Mouse (Mus musculus) hindbrain, postnatal 0 days (tissue): ENCODE measurements at regions not wholly inside any gene's neighbourhood (a gene's known extent, or its start where the extent isn't known, plus 50 kb on each side); places are given as distances from the start of the nearest gene placed in this dataset.

Experiments used
- ATAC-seq: fragments of 200-750 bp; cut with Nextera tagmentation; 2 replicates; pipeline ENCODE4 v1.8.0; 2017; ENCODE audit warnings: mild to moderate bottlenecking, moderate TSS enrichment, moderate library complexity
- DNase-seq: peaks from one replicate; pipeline ENCODE4 v3.0.0-alpha.2; 2015; ENCODE audit warnings: low spot score
- H3K27ac ChIP-seq: fragments of 300-500 bp; sonication (generic); 2 replicates; pipeline ENCODE4 v1.5.1; 2014; ENCODE audit warnings: mild to moderate bottlenecking
- H3K27me3 ChIP-seq: fragments of 300-500 bp; sonication (generic); 2 replicates; pipeline ENCODE4 v1.6.1; 2014; ENCODE audit warnings: low read length, mixed read lengths; ENCODE audit not compliant: insufficient read depth
- H3K36me3 ChIP-seq: fragments of 300-500 bp; sonication (generic); 2 replicates; pipeline ENCODE4 v1.6.1; 2014; ENCODE audit warnings: low read length, mixed read lengths; ENCODE audit not compliant: insufficient read depth
- H3K4me1 ChIP-seq: fragments of 300-500 bp; sonication (generic); 2 replicates; pipeline ENCODE4 v1.6.1; 2014; ENCODE audit warnings: antibody characterized with exemption, low read length, mixed read lengths; ENCODE audit not compliant: insufficient read depth
- H3K4me2 ChIP-seq: fragments of 300-500 bp; sonication (generic); 2 replicates; pipeline ENCODE4 v1.6.1; 2014; ENCODE audit warnings: low read depth, mild to moderate bottlenecking, low read length, moderate library complexity, mixed read lengths
- H3K4me3 ChIP-seq: fragments of 300-500 bp; sonication (generic); 2 replicates; pipeline ENCODE4 v1.5.1; 2014; ENCODE audit warnings: low read length
- H3K9ac ChIP-seq: fragments of 300-500 bp; sonication (generic); replicated peaks from 2 replicates; pipeline ENCODE4 v1.6.1; 2014; ENCODE audit warnings: mild to moderate bottlenecking, low read length, moderate library complexity, mixed read lengths
- H3K9me3 ChIP-seq: fragments of 300-500 bp; sonication (generic); 2 replicates; pipeline ENCODE4 v1.6.1; 2016; ENCODE audit warnings: low read length, mixed read lengths
- CTCF ChIP-seq: IDR thresholded peaks from 2 replicates; pipeline ENCODE4 v1.5.1; 2016; ENCODE audit warnings: antibody characterized with exemption, control low read depth, low read depth
- WGBS: fragments of 180-500 bp; shearing (Covaris S2); extraction: QIAGEN DNeasy Blood & Tissue Kit; methylation state at CpG from one replicate; pipeline ENCODE4 v1.1.7; 2014; 5-methylcytosine and 5-hydroxymethylcytosine counted together

DNA sequence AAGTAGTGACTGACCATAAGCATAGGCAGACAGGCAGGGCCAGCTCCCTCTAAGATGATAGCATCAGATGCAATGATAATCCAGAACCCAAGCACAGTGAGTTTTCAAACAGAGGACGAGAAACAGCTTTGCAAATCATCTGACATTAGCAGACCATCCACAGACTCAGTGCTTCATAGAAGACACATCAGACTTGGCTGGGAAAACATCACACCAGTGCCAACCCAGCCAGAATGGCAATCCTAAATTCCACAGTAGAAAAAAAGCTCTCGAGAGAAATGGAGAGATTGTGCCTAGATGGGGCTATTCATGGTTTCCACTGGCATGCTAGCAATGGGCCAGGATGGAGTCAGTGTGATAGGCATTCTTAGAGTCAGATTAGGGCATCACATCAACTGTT, 319.1 kb downstream of the 9330182O14Rik start:
- no peak for TF ChIP-seq CTCF
- Histone ChIP-seq H3K9me3 (no peaks in the 10 kb centered on the region), H3K4me3 (no peak overlapping the region), H3K36me3 (no peaks in the 10 kb centered on the region), H3K27ac (no peak overlapping the region), H3K27me3 (no peaks in the 10 kb centered on the region), H3K9ac (no peak overlapping the region), H3K4me1 (no peaks in the 10 kb centered on the region), H3K4me2 (no peak overlapping the region)
- ATAC-seq (no peak), DNase-seq (no peak)
- WGBS = 77% methylated on average over 2 of the region's 2 CpGs

- H3K4me1 ChIP-seq = no peaks in the 10 kb centered on the region
- DNase-seq (peak; percentile 67), ATAC-seq (peak; percentile 59; the same call in 1 of the 2 replicates)
- H3K27me3 ChIP-seq = no peaks in the 10 kb centered on the region
- H3K4me2 ChIP-seq = no peak overlapping the region
- TF ChIP-seq CTCF = no peak
- H3K27ac ChIP-seq = no peak overlapping the region
- H3K9me3 ChIP-seq = no peaks in the 10 kb centered on the region
- no peak overlapping the region for H3K4me3 ChIP-seq
- WGBS = 59% methylated on average over 7 of the region's 7 CpGs
- H3K36me3 ChIP-seq = no peaks in the 10 kb centered on the region
- H3K9ac ChIP-seq = no peak overlapping the region
These were observed 341.6 kb downstream of the 9330182O14Rik start for GRCm38 (mm10) chr15:40475659-40476355.

DNA sequence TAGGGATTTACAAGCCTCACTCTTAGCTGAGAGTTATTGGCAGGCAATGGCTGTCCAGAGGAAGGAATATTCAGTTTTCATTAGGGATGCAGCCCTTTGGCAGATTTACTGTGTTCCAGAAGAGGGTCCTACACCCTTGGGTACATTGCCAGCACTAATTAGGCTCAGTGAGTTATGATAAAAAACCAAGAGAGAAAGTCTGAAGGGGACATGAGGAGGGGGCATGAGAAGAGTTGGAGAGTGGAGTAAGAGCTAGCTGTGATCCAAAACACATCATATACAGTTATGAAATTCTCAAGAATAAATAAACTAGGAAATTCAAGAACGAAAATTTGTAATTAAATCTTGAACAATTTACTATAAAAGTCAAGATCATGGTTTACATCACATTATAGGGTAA, 346.2 kb downstream of the 9330182O14Rik start:
- Histone ChIP-seq H3K4me1 (no peaks in the 10 kb centered on the region), H3K27me3 (no peaks in the 10 kb centered on the region), H3K9ac (no peak overlapping the region), H3K36me3 (no peaks in the 10 kb centered on the region), H3K9me3 (no peaks in the 10 kb centered on the region), H3K27ac (no peak overlapping the region), H3K4me3 (no peak overlapping the region), H3K4me2 (no peak overlapping the region)
- no peak for TF ChIP-seq CTCF
- DNase-seq (no peak), ATAC-seq (no peak)
- WGBS = 76% methylated on average over 1 of the region's 1 CpGs

DNA sequence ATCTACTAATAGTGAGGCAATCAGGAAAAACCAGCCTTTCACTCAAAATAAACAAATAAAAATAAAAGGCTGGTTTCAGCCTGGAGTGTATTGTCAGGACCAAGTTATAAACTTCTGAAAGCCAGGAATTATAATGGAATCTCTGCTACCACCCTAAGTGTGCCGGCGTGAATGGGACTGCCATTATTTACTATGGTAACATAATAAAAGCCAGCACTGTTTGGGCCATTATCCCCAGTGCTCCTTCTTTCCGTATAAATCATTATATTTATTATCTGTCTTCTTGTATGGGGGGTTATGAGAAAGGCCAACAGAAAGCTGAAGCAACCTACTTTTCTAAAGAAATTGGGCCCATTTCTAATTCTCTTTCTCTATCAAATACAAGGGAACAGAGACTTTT, 347.1 kb downstream of the 9330182O14Rik start:
- TF ChIP-seq CTCF = no peak
- no peaks in the 10 kb centered on the region for H3K27me3 ChIP-seq
- WGBS = 38% methylated on average over 3 of the region's 3 CpGs
- H3K36me3 ChIP-seq = no peaks in the 10 kb centered on the region
- no peak overlapping the region for H3K4me3 ChIP-seq
- no peak overlapping the region for H3K4me2 ChIP-seq
- no peak overlapping the region for H3K9ac ChIP-seq
- no peak for DNase-seq
- no peaks in the 10 kb centered on the region for H3K4me1 ChIP-seq
- no peak for ATAC-seq
- no peak overlapping the region for H3K27ac ChIP-seq
- H3K9me3 ChIP-seq = no peaks in the 10 kb centered on the region

- ATAC-seq (peak; percentile 40; the same call in 1 of the 2 replicates), DNase-seq (no peak)
- WGBS = 100% methylated on average over 1 of the region's 1 CpGs
- H3K9me3 ChIP-seq = no peaks in the 10 kb centered on the region
- H3K4me1 ChIP-seq = no peaks in the 10 kb centered on the region
- no peak overlapping the region for H3K27ac ChIP-seq
- TF ChIP-seq CTCF = no peak
- no peak overlapping the region for H3K9ac ChIP-seq
- no peak overlapping the region for H3K4me2 ChIP-seq
- H3K4me3 ChIP-seq = no peak overlapping the region
- no peaks in the 10 kb centered on the region for H3K27me3 ChIP-seq
- H3K36me3 ChIP-seq = no peaks in the 10 kb centered on the region
These were observed 351.8 kb downstream of the 9330182O14Rik start for GRCm38 (mm10) chr15:40485997-40486396.

DNA sequence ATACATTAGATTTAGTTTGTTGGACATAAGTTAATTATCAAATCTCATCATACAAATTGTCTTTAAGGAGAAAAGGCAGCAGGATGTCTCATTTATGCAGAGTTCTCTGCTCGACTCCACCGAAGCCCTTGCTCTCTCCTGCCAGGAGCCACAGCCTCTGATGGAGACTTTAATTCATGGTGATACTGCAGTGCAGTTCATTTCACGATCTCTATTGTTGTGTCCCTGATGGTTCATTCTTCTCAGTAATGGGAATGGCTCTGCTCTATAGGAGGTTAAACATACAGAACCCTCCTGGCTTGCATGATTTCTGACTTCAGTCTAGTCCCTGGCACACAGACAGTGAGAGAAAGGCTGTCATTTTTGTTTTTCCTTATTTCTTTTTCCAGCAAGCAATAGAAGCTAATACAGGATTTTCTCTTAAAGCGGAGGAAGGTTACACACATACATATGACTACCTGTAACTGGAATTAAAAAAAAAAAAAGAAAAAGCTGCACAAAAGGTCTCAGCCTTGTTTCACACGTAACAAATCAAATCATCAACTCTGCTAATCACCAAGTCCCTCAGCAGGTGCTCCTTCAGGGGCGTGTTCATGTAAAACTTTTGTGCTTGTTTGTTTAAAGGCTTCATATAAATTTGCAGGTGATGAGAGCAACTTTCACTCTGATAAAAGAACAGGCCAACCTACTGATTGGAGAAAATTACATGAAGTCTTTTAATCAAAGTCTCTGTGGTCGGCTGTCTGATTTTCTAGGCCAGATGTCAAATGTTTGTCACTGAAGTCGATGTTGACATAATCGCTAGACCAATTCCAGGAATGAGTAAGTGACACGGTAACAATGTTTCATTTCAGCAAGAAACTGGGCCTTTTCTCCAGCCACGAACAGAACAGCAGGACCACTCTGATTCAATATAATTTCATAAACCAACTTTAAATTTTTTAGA, 367.3 kb downstream of the 9330182O14Rik start:
- Histone ChIP-seq H3K27me3 (no peaks in the 10 kb centered on the region), H3K4me3 (no peak overlapping the region), H3K36me3 (no peaks in the 10 kb centered on the region), H3K4me1 (no peaks in the 10 kb centered on the region), H3K4me2 (no peak overlapping the region), H3K27ac (no peak overlapping the region), H3K9ac (no peak overlapping the region), H3K9me3 (no peaks in the 10 kb centered on the region)
- TF ChIP-seq CTCF = no peak
- 37% methylated on average over 11 of the region's 11 CpGs for WGBS
- no peak for ATAC-seq
- DNase-seq = no peak
